Mouse (Mus musculus): ENCODE measurements around the gene Dnajb14. TPM values are rescaled to one million over a fixed set of nuclear protein-coding genes. Genes with fewer than 3 reads are reported as not detected.
"Not testable (repeated sequence)": the region's sequence is repeated elsewhere in the genome, so short reads cannot be mapped to it uniquely, and the experiment has no call there.

The Dnajb14 gene
- polyA plus RNA-seq, 2 experiments from 2014 or later, result 5.0 to 6.0 TPM

DNA sequence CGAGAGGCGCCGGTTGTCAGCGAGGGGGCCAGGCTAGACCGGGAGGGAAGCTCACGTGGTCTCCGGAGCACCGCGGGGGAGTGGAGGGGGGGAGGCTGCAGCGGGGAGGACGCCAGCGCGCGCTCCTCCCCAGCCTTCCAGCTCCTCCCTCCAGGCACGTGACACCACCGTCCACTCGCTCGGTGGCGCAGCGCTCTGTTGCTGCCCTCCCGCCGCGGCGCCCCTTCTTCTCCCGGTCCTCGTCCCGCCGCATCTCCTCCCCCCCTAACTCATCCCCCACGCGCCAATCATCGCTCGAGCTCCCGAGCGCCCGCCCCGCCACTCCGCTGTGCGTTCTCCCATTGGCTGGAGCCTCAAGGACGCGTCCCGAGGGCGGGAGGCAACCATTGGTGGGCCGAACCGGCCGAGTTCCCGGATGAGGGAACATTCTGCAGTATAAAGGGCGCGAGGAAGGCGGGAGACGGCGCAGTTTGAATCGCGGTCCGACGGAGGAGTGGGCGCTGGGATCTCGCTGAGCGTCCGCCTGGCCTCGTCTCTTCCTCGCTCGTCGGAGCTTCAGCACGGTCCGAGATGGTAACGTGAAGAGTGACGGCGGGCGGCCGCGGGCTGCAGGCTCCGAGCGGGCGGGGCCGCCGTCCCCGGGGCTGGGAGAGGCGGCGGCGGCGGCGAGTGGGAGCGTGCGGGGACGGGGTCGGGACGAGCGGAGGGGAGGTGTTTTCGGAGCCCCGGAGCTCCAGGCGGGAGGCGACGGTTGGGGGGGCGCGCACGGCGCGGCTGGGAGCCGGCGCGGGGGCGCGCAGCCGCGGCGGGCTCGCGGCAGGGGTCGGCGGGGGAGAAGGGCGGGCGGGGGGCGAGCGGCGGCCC lies 3.1 kb upstream of the Dnajb14 start, which contains the start of gene H2afz:
Gene H2afz, plus strand, starts transcription at position 364 of the 864 bp plus-strand sequence.
- peak; percentile 74 for ATAC-seq

DNA sequence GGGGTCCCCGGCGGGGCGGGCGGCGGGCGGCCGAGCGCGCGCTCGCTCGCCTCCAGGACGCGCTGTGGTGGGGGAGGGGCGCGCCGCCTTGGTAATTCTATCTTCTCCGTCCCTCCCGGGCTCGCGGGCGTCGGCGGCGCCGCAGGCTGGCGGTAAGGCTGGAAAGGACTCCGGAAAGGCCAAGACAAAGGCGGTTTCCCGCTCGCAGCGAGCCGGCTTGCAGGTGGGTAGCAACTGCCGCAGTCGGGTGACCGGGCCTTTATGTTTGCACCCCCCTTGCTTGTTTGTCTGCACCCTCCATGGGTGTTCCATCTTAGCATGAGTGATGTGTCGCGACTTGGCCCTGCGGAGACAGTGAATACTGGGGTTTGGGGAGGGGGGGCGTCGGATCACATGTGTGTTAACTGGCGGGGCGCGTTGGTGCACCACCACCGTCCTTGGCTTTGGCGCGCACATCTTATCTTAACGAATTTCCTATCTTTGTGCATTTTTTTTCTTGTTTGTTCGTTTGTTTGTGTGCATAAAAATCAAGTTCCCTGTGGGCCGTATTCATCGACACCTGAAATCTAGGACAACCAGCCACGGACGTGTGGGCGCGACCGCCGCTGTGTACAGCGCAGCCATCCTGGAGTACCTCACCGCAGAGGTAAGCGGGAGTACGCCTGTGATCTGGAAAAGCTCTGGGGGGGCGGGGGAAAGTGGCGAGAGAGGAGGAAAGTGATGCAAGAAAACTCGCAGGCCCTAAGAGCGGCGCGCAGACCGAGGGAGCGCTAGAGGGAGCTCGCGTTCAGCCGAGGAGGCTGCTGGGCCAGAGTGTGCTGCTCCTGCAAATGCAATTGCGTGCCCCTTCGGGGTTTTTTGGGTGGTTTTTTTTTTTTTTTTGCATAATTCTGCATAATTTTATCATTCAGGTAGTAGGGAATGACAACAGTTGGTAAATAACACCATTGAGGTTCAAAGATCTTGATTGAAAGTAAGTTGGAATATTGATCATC lies 2.2 kb upstream of the Dnajb14 start:
- ATAC-seq, result peak; percentile 49

GRCm38 (mm10) chr3:137867133-137867436 lies 390 bp upstream of the Dnajb14 start:
- ATAC-seq, result no peak

GRCm38 (mm10) chr3:137868094-137868913 lies 829 bp downstream of the Dnajb14 start:
- ATAC-seq, result no peak

DNA sequence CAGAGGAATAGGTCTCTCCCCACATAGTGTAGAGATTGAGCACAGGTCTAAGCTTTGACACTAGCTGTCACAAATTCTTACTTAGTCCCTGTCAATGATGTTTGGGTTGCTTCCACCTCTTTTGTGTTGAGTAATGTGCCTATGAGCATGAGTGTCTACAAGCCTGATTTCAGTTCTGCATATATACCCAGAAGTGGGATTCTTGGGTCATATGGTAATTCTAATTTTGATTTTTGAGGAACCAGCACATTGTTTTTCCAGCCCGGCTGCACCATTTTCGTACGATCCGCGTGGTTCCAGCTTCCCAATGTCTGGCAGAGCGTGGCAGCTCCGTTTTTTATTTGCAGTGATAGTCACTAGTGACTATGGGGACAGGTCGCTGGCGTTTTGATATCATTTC lies 1.9 kb downstream of the Dnajb14 start:
- ATAC-seq, result no peak

GRCm38 (mm10) chr3:137879313-137879712 lies 11.8 kb downstream of the Dnajb14 start:
- peak; percentile 37 for ATAC-seq

DNA sequence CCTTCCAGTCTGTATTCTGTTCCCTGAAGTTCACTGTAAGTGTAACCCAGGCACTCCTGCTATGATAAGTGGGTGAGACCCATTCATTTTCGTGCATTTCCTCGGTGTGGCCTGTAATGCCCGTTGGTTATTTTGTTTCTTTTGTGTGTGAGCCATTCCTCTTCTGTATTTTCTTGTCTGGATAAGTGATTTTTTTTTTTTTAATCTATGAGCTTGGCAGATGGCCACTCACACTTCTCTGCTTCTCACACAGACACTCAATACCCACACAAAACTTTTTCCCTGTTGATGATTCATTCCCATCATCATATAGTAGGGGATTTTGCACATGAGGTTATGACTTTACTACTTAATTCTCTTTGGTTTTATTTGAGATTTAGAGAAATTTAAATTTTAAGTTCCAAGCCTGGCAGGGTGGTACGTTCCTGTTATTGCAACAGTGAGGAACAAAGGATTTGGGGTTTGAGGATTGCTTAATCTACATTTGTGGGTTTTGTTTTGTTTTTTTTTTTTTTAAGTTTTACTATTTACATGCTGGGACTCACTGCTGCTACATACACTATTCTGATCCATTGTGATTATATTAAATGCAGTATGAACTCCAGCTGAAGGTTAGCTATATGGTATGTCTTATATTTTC lies 12.8 kb downstream of the Dnajb14 start:
- ATAC-seq, result no peak

GRCm38 (mm10) chr3:137881093-137881492 lies 13.6 kb downstream of the Dnajb14 start:
- ATAC-seq, result no peak

DNA sequence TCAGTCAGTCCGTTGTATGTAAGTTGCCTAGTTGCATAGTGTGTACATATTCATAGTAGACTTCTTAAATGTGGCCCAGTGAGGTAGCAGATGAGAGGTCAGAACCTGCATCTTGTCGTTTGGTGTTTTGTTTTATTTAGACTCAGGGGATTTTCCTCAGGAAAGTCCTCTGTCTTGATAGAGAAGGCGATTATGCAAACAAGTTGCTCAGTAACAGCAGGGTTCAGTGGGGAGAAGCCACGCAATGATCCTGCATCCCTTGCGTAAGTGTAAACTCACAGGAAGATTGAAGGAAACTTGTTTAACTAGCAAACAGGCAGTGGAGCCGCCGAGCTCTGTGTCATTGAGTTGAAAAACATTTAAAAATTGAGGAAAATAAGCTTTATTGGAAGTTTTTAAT lies 20.5 kb downstream of the Dnajb14 start:
- no peak for ATAC-seq

DNA sequence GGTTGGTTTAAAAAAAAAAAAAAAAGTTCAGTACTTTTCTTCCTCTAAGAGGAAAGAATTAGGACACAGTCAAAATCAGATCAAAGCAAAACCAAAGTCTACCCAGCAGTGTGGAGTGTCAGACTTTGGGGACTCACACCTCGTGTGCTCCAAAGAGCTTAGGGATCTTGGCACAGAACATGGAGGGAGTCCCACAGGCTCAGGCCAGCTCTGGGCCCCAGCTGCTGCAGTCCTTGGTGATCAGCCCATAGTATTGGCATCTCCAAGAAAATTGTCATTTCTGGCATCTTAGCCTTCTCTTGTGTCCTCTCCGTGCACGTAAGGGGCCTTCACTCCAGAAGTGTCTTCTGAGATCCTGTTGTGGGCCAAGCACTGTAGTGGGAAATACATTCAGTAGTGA lies 23.6 kb downstream of the Dnajb14 start:
- no peak for ATAC-seq

GRCm38 (mm10) chr3:137892118-137892517 lies 24.6 kb downstream of the Dnajb14 start:
- no peak for ATAC-seq

GRCm38 (mm10) chr3:137893789-137894188 lies 26.3 kb downstream of the Dnajb14 start:
- no peak for ATAC-seq

GRCm38 (mm10) chr3:137895196-137895595 lies 27.7 kb downstream of the Dnajb14 start:
- ATAC-seq, result peak; percentile 41

- ATAC-seq, result no peak
These were observed 28.9 kb downstream of the Dnajb14 start for GRCm38 (mm10) chr3:137896386-137896785.

- ATAC-seq, result no peak
These were observed 29.4 kb downstream of the Dnajb14 start for GRCm38 (mm10) chr3:137896867-137897266.

DNA sequence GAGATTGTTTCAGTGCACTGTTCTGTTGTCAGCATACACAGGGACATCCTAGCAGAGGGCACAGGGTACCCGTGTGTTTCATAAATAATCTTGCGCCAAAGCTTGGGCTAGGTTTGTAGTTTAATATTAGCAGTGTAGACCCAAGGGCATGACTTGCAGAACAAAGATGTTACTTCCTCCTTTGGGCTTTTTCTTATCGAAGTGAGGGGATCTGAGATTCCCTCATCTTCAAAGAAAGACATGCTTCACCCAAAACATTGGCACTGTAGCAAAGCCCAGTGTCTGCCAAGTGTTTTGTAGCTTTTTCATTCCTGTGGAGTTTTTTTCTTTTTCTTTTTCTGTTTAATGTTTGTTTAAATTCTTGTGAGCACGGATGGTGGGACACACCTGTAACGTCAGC lies 30.2 kb downstream of the Dnajb14 start:
- no peak for ATAC-seq

- no peak for ATAC-seq
These were observed 32.7 kb downstream of the Dnajb14 start for GRCm38 (mm10) chr3:137900149-137900548.

- ATAC-seq, result no peak
These were observed 45.6 kb downstream of the Dnajb14 start for GRCm38 (mm10) chr3:137913093-137913492.

- not testable (repeated sequence) for ATAC-seq
These were observed 47.1 kb downstream of the Dnajb14 start for GRCm38 (mm10) chr3:137914567-137914966.

GRCm38 (mm10) chr3:137917694-137918171 lies 50.3 kb downstream of the Dnajb14 start:
- ATAC-seq, result no peak

- peak; percentile 97 for ATAC-seq
These were observed 50.9 kb downstream of the Dnajb14 start, which contains the start of gene Lamtor3 for GRCm38 (mm10) chr3:137918172-137918931. Lamtor3 (plus strand) TSS chr3:137918506.
